Mouse (Mus musculus) Patski (cell line): ENCODE results near the gene Prune2. TPM values are rescaled to one million over a fixed set of nuclear protein-coding genes. Genes with fewer than 3 reads are reported as not detected.

Experiments used
- ATAC-seq: fragments of 100-300 bp; one replicate; pipeline ENCODE4 v1.8.0; 2021
- CTCF ChIA-PET: fragments of 350-600 bp; sonication (Branson Sonifier 250); formaldehyde crosslinking; loops from one replicate; lab custom pipeline; 2022; ENCODE audit warnings: inconsistent platforms; lab: Charles Lee
- POLR2A ChIA-PET: fragments of 350-600 bp; sonication (Branson Sonifier 250); formaldehyde crosslinking; loops from one replicate; lab custom pipeline; 2022; ENCODE audit warnings: antibody characterized with exemption, inconsistent platforms; lab: Charles Lee
- DNase-seq: peaks from one replicate; pipeline ENCODE4 v3.0.0-alpha.2; 2011; ENCODE audit warnings: low read depth, low spot score
- H3K27me3 ChIP-seq: fragments of 371-371 bp; one replicate; pipeline ENCODE4 v1.5.1; 2021
- CTCF ChIP-seq: fragments of 100-300 bp; IDR thresholded peaks from one replicate; pipeline ENCODE4 v1.5.1; 2021
- in situ Hi-C: fragments of 300-500 bp; cut with MboI; formaldehyde crosslinking; loops from 3 replicates; pipeline ENCODE4 v1.11.1; 2018; ENCODE audit warnings: low pct_unique_long_range_greater_than_20kb, mixed read lengths
- polyA plus RNA-seq: library from polyadenylated mRNA; unstranded; gene quantifications from one replicate; pipeline ENCODE4 v1.2.3, GENCODE M21; 2021

Gene Prune2
- polyA plus RNA-seq, 1 experiment from 2014 or later, result 0.33 TPM

DNA sequence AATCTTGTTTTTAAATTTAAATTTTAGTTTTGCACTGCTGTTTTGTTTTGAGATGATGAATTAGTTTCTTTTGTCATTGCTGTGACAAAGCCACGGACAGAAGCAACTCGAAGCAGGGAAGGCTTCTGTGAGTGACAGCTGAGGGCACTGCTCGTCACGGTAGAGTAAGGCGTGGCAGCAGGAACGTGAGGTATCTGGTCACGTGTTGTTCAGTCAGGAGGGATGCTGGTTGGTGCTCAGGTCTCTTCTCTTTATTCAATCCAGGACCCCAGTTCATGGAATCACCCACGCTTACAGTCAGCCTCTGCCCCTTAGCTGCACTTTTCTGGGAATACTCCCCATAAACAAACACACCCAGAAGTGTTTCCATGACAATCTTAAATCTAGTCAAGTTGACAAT, 38.3 kb downstream of the Prune2 start:
- TF ChIP-seq CTCF, result no peak
- in situ Hi-C loops, result no loop called here

DNA sequence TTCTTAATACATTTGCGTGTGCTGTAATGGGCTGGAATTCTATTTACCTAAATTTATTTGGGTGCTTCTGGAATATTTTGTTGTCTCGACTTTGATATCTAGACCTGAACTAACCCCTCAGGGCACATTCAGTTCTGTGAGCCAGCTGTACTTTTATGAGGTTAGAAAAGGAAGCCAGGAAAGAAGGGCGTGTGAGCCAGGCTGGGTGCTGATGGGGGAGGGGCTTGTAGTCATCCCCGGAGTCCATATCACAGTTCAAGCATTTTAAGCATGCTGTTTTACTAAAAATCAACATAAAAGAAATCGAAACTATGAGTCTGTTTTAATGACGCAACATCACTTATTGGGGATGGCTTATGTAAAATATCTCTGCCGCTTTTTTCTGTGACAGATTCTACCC, 42.0 kb downstream of the Prune2 start:
- in situ Hi-C loops, result no loop called here
- no peaks in the 10 kb centered on the region for H3K27me3 ChIP-seq
- POLR2A ChIA-PET, result interaction anchor here (0.6 kb wide), 2 partner anchors 40 to 141 kb away, joined by 3 read pairs; no protein-coding TSS in a partner anchor
- DNase-seq, result no peak
- no peak for ATAC-seq
- CTCF ChIA-PET, result interaction anchor here (1.5 to 1.6 kb wide), 2 partner anchors 9 to 13 kb away, joined by 3 read pairs; no protein-coding TSS in a partner anchor
- no peak for TF ChIP-seq CTCF

More for the DNA sequence above, 38.3 kb downstream of the Prune2 start:
- no peaks in the 10 kb centered on the region for H3K27me3 ChIP-seq
- ATAC-seq (no peak), DNase-seq (no peak)
- CTCF ChIA-PET, result interaction anchor here (1.0 to 1.3 kb wide), 2 partner anchors 36 to 73 kb away, joined by 3 to 4 read pairs; no protein-coding TSS in a partner anchor
- POLR2A ChIA-PET, result no interaction called here

DNA sequence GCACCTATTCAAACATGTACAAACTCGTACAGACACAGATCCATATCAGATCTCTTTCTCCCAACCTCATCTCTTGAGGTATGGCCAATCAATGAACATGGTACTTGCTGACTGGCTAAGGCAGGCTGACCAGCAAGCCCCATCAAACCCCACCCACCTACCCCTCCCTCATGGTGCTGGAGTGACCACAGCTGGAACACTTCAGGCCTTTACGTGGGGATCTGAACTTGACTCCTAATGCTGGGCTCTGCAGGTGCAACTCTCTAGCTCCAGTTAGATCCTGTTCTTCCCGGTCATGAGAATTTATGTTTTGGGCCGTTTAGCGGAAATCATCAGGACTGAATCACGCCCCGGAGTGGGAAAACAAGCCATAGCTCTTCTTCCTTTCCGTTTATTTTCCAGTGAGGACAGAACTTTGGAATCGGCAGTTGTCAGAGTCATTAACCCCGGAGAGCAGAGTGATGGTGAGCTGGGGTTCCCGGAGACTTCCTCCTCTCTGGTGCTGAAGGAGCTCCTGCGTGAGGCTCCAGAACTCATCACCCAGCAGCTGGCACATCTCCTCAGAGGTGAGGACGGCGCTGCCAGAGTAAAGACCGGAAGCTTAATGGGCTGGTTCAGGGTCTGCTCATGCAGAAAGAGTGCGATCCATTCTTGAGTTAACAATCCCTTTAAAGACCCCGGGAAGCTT, 50.4 kb downstream of the Prune2 start:
- ChIA-PET CTCF (interaction anchor here (1.5 kb wide), 1 partner anchor 15 kb away, joined by 6 read pairs; no protein-coding TSS in a partner anchor), POLR2A (no interaction called here)
- no peaks in the 10 kb centered on the region for H3K27me3 ChIP-seq
- ATAC-seq (no peak), DNase-seq (no peak)
- no peak for TF ChIP-seq CTCF
- in situ Hi-C loops, result no loop called here

DNA sequence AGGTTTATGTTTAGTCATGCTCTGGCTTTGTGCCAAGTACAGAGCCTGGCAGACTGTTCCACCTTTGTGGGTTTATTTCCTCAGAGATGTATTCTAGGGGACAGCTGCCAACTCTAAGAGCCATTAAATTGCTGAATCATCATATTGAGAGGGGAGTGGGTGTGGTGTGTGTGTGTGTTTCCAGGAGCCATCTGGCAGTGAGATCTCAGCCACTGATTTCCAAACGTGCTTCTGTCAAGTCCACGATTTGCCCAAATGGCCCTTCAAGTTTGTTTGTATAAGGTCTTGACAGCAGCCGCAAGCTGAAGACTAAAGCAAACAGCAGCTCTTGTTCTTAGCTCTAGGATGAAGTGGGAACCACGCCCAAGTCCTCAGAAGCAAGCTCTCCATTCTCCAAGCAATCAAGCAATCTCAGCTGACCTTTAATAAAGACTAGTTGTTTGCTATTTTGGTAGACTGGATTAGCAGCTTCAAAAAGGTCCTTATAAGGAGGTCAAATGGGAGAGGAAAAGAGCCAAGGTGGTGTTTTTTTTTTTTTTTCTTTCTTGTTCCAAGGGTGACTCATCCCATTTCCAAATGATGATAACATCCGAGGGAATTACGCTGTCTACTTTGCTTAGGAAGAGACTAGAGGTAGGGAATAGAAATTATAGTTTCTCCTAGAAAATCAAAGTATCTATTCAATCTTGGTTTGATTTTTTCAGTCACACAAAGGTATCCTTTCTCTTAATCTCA, 55.5 kb downstream of the Prune2 start:
- DNase-seq (peak; percentile 65), ATAC-seq (peak; percentile 47)
- no peaks in the 10 kb centered on the region for H3K27me3 ChIP-seq
- POLR2A ChIA-PET, result interaction anchor here (0.6 to 0.9 kb wide), 4 partner anchors 13 to 530 kb away, joined by 3 to 6 read pairs (median 3); no protein-coding TSS in a partner anchor
- no peak for TF ChIP-seq CTCF
- in situ Hi-C loops, result no loop called here
- CTCF ChIA-PET, result interaction anchor here (1.5 to 2.8 kb wide), 2 partner anchors 11 to 13 kb away, joined by 4 to 10 read pairs; no protein-coding TSS in a partner anchor

DNA sequence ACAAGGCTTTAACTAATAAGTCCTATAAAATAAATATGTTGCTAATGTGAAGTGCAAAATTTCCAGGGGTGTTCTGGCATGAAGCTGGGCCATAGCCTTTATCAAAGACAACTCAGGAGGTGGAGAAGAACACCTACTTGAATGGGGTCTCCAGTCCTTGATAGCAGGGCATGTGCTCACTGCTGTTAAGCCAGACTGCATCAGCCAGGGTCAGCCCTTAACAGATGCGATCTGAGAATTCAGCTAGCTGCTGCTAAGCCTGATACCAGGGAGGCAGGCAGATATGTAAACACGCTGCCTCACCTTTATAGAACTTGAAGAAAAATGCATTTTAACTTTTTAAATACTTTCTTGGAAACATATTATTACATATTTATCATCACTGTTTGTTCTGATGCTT, 57.2 kb downstream of the Prune2 start:
- no peak for DNase-seq

DNA sequence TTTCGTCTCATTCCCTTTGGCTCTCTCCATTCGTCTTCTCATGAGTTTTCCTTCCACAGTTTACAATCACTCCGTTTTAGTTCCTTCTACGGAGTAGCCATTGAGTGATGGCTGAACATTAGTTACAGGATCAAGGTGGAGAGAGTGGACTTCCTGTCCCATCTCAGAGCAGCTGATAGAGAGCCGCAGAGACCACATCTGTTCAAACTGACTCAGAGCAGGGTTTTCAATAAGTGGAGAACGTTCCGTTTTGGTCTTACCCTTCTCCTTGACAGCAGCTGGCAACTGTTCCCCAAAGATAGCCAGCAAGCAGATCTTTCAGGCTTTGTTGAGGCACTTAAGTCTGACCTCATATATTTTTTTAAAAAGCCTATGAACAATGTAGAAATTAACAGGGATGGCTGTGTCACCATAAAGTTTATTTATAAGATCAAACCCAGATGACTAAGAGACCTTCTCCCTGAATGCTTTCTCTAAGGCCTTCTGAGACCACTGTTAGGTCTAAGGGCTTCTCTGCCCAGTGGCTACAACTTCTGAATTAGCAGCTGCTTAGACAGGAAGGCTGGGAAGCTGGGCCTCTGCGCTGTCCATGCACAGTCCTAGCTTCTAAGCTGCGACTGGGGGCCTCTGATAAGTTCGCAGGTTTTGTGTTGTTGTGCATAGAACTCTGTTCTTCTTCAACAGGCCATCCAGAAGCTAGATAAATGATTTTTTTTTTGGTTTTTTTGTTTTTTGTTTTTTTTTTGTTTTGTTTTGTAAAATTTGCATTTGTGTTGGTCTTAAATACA, 58.6 kb downstream of the Prune2 start:
- no peaks in the 10 kb centered on the region for H3K27me3 ChIP-seq
- DNase-seq (no peak), ATAC-seq (no peak)
- POLR2A ChIA-PET, result no interaction called here
- in situ Hi-C loops, result no loop called here
- CTCF ChIA-PET, result interaction anchor here (1.8 kb wide), 1 partner anchor 12 kb away, joined by 4 read pairs; no protein-coding TSS in a partner anchor
- TF ChIP-seq CTCF, result no peak

More for the DNA sequence above, 57.2 kb downstream of the Prune2 start:
- no peak for ATAC-seq
- in situ Hi-C loops, result no loop called here
- ChIA-PET CTCF (interaction anchor here (1.1 to 2.8 kb wide), 4 partner anchors 9 to 17 kb away, joined by 3 to 10 read pairs (median 4); no protein-coding TSS in a partner anchor), POLR2A (interaction anchor here (1.0 kb wide), 1 partner anchor 8 kb away, joined by 3 read pairs; no protein-coding TSS in a partner anchor)
- no peaks in the 10 kb centered on the region for H3K27me3 ChIP-seq
- no peak for TF ChIP-seq CTCF

DNA sequence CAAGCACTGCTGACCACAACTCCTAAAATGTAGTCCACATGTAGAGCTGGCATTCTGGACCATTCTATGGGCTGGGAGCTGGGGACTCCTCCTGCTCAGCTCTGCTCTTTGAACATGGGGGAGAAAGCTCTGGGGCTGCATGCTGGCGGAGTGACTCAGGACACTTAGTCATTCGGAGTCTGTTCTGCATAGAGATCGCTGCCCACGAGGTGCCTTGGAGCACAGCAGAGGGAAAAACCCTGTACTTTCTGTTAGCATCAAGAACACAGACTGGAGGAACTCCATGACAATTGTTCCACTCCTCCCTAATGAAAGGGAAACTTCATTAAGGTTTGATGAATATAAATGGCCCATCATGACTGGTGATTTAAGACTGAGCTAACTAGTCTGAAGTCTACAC, 68.8 kb downstream of the Prune2 start:
- DNase-seq (peak; percentile 35), ATAC-seq (peak; percentile 99)
- CTCF ChIA-PET, result interaction anchor here (1.3 to 2.9 kb wide), 4 partner anchors 8 to 222 kb away, joined by 4 to 12 read pairs (median 7); no protein-coding TSS in a partner anchor
- POLR2A ChIA-PET, result interaction anchor here (1.0 kb wide), 1 partner anchor 13 kb away, joined by 3 read pairs; no protein-coding TSS in a partner anchor
- no peaks in the 10 kb centered on the region for H3K27me3 ChIP-seq
- in situ Hi-C loops, result no loop called here
- TF ChIP-seq CTCF, result no peak

DNA sequence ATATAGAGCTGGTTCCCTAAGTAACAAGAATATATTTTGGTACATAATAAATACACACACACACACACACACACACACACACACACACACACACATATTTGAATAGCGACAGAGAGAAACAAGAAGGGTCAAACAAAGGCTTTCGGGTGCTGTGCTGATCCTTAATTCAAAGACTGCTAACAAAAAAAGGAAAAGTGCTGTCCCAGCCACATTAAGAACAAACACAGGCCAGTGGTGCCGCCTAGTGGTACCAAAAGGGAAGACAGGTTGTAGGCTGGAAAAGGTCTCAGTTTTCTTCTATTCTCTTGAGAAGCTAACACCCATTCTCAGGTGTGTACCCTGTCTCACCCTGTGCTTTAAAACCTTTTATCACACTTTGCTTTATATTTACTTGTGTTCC, 74.4 kb downstream of the Prune2 start:
- TF ChIP-seq CTCF, result peak; percentile 88
- ChIA-PET CTCF (interaction anchor here (0.7 to 2.2 kb wide), 23 partner anchors 9 to 335 kb away, joined by 3 to 21 read pairs (median 4); no protein-coding TSS in a partner anchor), POLR2A (interaction anchor here (0.5 to 0.7 kb wide), 3 partner anchors 119 to 824 kb away, joined by 3 to 5 read pairs (median 3); no protein-coding TSS in a partner anchor)
- DNase-seq (no peak), ATAC-seq (no peak)
- in situ Hi-C loops, result loop anchor here (5.0 kb wide), 2 partner anchors 133 to 228 kb away; no protein-coding TSS in a partner anchor
- H3K27me3 ChIP-seq, result no peaks in the 10 kb centered on the region

DNA sequence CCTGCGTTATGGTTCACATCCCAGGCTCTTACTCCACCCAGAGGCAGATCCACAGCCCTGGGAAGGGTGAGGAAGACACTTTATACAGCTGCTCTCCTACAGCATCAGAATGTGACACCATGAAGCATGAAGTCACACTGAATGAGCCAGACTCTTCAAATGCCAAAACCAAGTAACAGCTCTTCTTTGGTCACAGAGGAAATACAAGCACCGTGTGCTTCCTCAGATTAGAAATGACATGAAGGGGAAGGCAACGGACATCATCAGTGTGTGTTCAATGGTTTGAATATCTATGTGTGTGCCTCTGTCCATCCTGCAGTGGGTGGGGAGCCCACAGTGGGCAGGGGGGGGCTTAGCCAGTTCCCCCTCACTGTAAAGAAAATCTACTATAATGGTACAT, 76.4 kb downstream of the Prune2 start:
- no peak for ATAC-seq
- in situ Hi-C loops, result loop anchor here (5.0 kb wide), 2 partner anchors 135 to 230 kb away; no protein-coding TSS in a partner anchor

More for the DNA sequence above, 76.4 kb downstream of the Prune2 start:
- CTCF ChIA-PET, result interaction anchor here (1.6 kb wide), 1 partner anchor 17 kb away, joined by 3 read pairs; no protein-coding TSS in a partner anchor
- TF ChIP-seq CTCF, result no peak
- H3K27me3 ChIP-seq, result no peaks in the 10 kb centered on the region
- DNase-seq, result no peak
- POLR2A ChIA-PET, result no interaction called here
